Mouse (Mus musculus) hindbrain, embryonic 13.5 days (tissue): ENCODE results near the gene 4933421I07Rik. TPM values are rescaled to one million over a fixed set of nuclear protein-coding genes. Genes with fewer than 3 reads are reported as not detected.

Source experiments
- ATAC-seq: fragments of 200-750 bp; cut with Nextera tagmentation; 2 replicates; pipeline ENCODE4 v1.8.0; 2017; ENCODE audit warnings: moderate TSS enrichment; ENCODE audit not compliant: low FRiP score
- H3K27ac ChIP-seq: fragments of 300-500 bp; sonication (generic); 2 replicates; pipeline ENCODE4 v1.5.1; 2015; ENCODE audit warnings: inconsistent platforms, mild to moderate bottlenecking, moderate library complexity
- H3K27me3 ChIP-seq: fragments of 300-500 bp; sonication (generic); 2 replicates; pipeline ENCODE4 v1.6.1; 2015; ENCODE audit warnings: mild to moderate bottlenecking, inconsistent platforms
- H3K36me3 ChIP-seq: fragments of 300-500 bp; sonication (generic); 2 replicates; pipeline ENCODE4 v1.6.1; 2015; ENCODE audit warnings: mild to moderate bottlenecking, inconsistent platforms
- H3K4me1 ChIP-seq: fragments of 300-500 bp; sonication (generic); replicated peaks from 2 replicates; pipeline ENCODE4 v1.6.1; 2015; ENCODE audit warnings: inconsistent platforms
- H3K4me2 ChIP-seq: fragments of 300-500 bp; sonication (generic); 2 replicates; pipeline ENCODE4 v1.6.1; 2015; ENCODE audit warnings: inconsistent platforms, mild to moderate bottlenecking, moderate library complexity
- H3K4me3 ChIP-seq: fragments of 300-500 bp; sonication (generic); 2 replicates; pipeline ENCODE4 v1.5.1; 2015; ENCODE audit warnings: mild to moderate bottlenecking, inconsistent platforms
- H3K9ac ChIP-seq: fragments of 300-500 bp; sonication (generic); 2 replicates; pipeline ENCODE4 v1.6.1; 2015; ENCODE audit warnings: mild to moderate bottlenecking, inconsistent platforms
- H3K9me3 ChIP-seq: fragments of 300-500 bp; sonication (generic); 2 replicates; pipeline ENCODE4 v1.6.1; 2016; ENCODE audit warnings: inconsistent platforms
- WGBS: fragments of 180-500 bp; shearing (Covaris S2); methylation state at CpG from one replicate; pipeline ENCODE4 v1.1.7; 2015; 5-methylcytosine and 5-hydroxymethylcytosine counted together
- polyA plus RNA-seq: library from polyadenylated mRNA; unstranded; fragments of >200 nt; fragmentation: Nextera tagmentation; extraction: Ambion mirVana; gene quantifications from 2 replicates; pipeline ENCODE4 v1.2.1, GENCODE M21; 2015

Gene 4933421I07Rik
- not detected in 2 replicates for polyA plus RNA-seq

GRCm38 (mm10) chr7:42447850-42448249 is at the start of gene 4933421I07Rik:
Gene 4933421I07Rik, minus strand, starts transcription at chr7:42448120.
- no peak within 1 kb of the TSS for H3K9ac ChIP-seq
- no peak within 1 kb of the TSS for H3K4me2 ChIP-seq
- ATAC-seq = no peak
- 72% methylated on average over 5 of the region's 5 CpGs for WGBS
- peaks cover 49% of the 10 kb centered on the region for H3K9me3 ChIP-seq
- no peaks in the 10 kb centered on the region for H3K27me3 ChIP-seq
- H3K4me3 ChIP-seq = no peak within 1 kb of the TSS
- no peak within 1 kb of the TSS for H3K27ac ChIP-seq
- no peaks in the 10 kb centered on the region for H3K4me1 ChIP-seq
- no peaks in the 10 kb centered on the region for H3K36me3 ChIP-seq

- Histone ChIP-seq H3K9me3 (peaks cover 43% of the 10 kb centered on the region), H3K27me3 (no peaks in the 10 kb centered on the region), H3K4me3 (no peak overlapping the region), H3K4me2 (no peak overlapping the region), H3K27ac (no peak overlapping the region), H3K36me3 (peaks cover 72% of the 10 kb centered on the region), H3K9ac (no peak overlapping the region), H3K4me1 (no peaks in the 10 kb centered on the region)
- WGBS = 90% methylated on average over 9 of the region's 9 CpGs
- ATAC-seq = no peak
These were observed 49.4 kb upstream of the 4933421I07Rik start for GRCm38 (mm10) chr7:42497356-42497755.

GRCm38 (mm10) chr7:42496202-42496601 is 48.3 kb upstream of the 4933421I07Rik start:
- 93% methylated on average over 1 of the region's 1 CpGs for WGBS
- no peak for ATAC-seq
- Histone ChIP-seq H3K4me2 (no peak overlapping the region), H3K4me3 (no peak overlapping the region), H3K27ac (no peak overlapping the region), H3K36me3 (peaks cover 68% of the 10 kb centered on the region), H3K9me3 (peaks cover 48% of the 10 kb centered on the region), H3K9ac (no peak overlapping the region), H3K4me1 (no peaks in the 10 kb centered on the region), H3K27me3 (no peaks in the 10 kb centered on the region)

GRCm38 (mm10) chr7:42490859-42491258 is 42.9 kb upstream of the 4933421I07Rik start:
- H3K9ac ChIP-seq = no peak overlapping the region
- no peaks in the 10 kb centered on the region for H3K27me3 ChIP-seq
- H3K27ac ChIP-seq = no peak overlapping the region
- peaks cover 29% of the 10 kb centered on the region for H3K9me3 ChIP-seq
- no peak for ATAC-seq
- H3K4me3 ChIP-seq = no peak overlapping the region
- no peaks in the 10 kb centered on the region for H3K4me1 ChIP-seq
- 95% methylated on average over 5 of the region's 5 CpGs for WGBS
- H3K36me3 ChIP-seq = peaks cover 68% of the 10 kb centered on the region
- H3K4me2 ChIP-seq = no peak overlapping the region

GRCm38 (mm10) chr7:42490358-42490757 is 42.4 kb upstream of the 4933421I07Rik start:
- Histone ChIP-seq H3K36me3 (peaks cover 69% of the 10 kb centered on the region), H3K4me3 (no peak overlapping the region), H3K4me2 (no peak overlapping the region), H3K27ac (no peak overlapping the region), H3K9me3 (peaks cover 29% of the 10 kb centered on the region), H3K9ac (no peak overlapping the region), H3K27me3 (no peaks in the 10 kb centered on the region), H3K4me1 (no peaks in the 10 kb centered on the region)
- 93% methylated on average over 4 of the region's 4 CpGs for WGBS
- ATAC-seq = no peak

GRCm38 (mm10) chr7:42454640-42455039 is 6.7 kb upstream of the 4933421I07Rik start:
- no peak overlapping the region for H3K4me2 ChIP-seq
- no peak overlapping the region for H3K27ac ChIP-seq
- H3K4me3 ChIP-seq = no peak overlapping the region
- no peaks in the 10 kb centered on the region for H3K4me1 ChIP-seq
- H3K27me3 ChIP-seq = no peaks in the 10 kb centered on the region
- peaks cover 24% of the 10 kb centered on the region for H3K9me3 ChIP-seq
- H3K36me3 ChIP-seq = no peaks in the 10 kb centered on the region
- 70% methylated on average over 4 of the region's 4 CpGs for WGBS
- ATAC-seq = no peak
- no peak overlapping the region for H3K9ac ChIP-seq

GRCm38 (mm10) chr7:42450618-42451017 is 2.7 kb upstream of the 4933421I07Rik start:
- Histone ChIP-seq H3K4me2 (no peak overlapping the region), H3K27me3 (no peaks in the 10 kb centered on the region), H3K27ac (no peak overlapping the region), H3K9me3 (peaks cover 52% of the 10 kb centered on the region), H3K4me3 (no peak overlapping the region), H3K36me3 (no peaks in the 10 kb centered on the region), H3K9ac (no peak overlapping the region), H3K4me1 (no peaks in the 10 kb centered on the region)
- WGBS = 35% methylated on average over 3 of the region's 3 CpGs
- no peak for ATAC-seq

GRCm38 (mm10) chr7:42447352-42447751 is 568 bp downstream of the 4933421I07Rik start:
- Histone ChIP-seq H3K27ac (no peak overlapping the region), H3K9me3 (peaks cover 48% of the 10 kb centered on the region), H3K4me1 (no peaks in the 10 kb centered on the region), H3K4me2 (no peak overlapping the region), H3K9ac (no peak overlapping the region), H3K36me3 (no peaks in the 10 kb centered on the region), H3K27me3 (no peaks in the 10 kb centered on the region), H3K4me3 (no peak overlapping the region)
- no peak for ATAC-seq
- 91% methylated on average over 9 of the region's 9 CpGs for WGBS

Other genes starting within 250 kb of the 4933421I07Rik start
- gene Vmn2r61, start 188.1 kb downstream of the 4933421I07Rik start, polyA plus RNA-seq = not detected in 2 replicates
- 13.6 and 14.0 TPM in 2 replicates for gene Zfp141, start 57.6 kb upstream of the 4933421I07Rik start, polyA plus RNA-seq
- gene Gm21028, start 130.5 kb upstream of the 4933421I07Rik start, polyA plus RNA-seq = not detected in 2 replicates
- gene Zfp977, start 144.4 kb upstream of the 4933421I07Rik start, polyA plus RNA-seq = 1.7 and 1.8 TPM in 2 replicates
- 2.4 and 2.5 TPM in 2 replicates for gene Zfp976, start 194.5 kb upstream of the 4933421I07Rik start, polyA plus RNA-seq
- gene Zfp975, start 244.6 kb upstream of the 4933421I07Rik start, polyA plus RNA-seq = 6.2 and 6.4 TPM in 2 replicates